Mouse (Mus musculus) adrenal gland, adult 8-10 months (tissue): ENCODE results near the gene Pigyl. TPM values are rescaled to one million over a fixed set of nuclear protein-coding genes. Genes with fewer than 3 reads are reported as not detected.

Experiments
- DNase-seq: peaks from one replicate; pipeline ENCODE4 v3.0.0; 2022
- total RNA-seq, 4 experiments: library from RNA; stranded (reverse); gene quantifications; 2 replicates each; pipeline ENCODE4 v1.2.4; 2022

Pigyl gene
- 10 to 100 TPM; 51.0 to 67.4 (median 59.4) TPM for total RNA-seq

DNA sequence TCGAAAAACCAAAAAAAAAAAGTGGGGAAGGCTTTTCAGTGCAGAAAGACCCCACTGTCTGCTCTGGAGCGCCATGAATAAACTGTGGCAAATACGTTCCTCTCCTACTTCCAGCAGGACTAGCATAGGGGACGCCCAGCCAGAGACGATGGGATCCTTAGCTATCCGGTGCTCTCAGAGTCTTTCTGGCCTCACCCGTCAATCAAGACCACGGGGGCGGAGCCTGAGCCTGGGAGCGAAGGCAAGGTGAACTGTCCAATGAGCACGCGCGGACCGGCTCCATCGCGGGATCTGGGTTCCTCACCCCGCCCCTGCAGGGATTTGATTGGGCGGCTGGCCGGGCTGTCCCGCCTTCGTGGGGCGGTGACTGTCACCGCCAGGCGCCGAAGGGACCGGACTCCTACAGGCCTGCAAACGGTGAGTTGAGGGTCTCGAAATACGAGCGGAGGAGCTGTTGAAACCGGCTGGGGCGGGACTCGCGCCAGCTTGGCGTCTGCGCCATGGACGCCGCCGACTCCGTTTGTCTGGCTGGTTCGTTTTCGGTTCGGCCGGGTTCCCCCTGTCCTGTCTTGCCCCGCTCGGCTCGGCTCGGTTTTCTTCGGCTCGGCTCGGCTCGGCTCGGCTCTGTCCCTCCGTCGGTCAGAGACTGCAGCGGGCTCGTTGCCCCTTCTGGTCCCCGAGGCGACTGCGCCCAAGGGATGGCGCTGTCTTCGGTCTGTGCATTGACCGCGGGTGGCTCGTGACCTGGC lies at the start of gene Pigyl:
TSS of gene Pigyl (plus strand) at position 350 of the 749 bp plus-strand sequence.
- DNase-seq, result peak; percentile 97

DNA sequence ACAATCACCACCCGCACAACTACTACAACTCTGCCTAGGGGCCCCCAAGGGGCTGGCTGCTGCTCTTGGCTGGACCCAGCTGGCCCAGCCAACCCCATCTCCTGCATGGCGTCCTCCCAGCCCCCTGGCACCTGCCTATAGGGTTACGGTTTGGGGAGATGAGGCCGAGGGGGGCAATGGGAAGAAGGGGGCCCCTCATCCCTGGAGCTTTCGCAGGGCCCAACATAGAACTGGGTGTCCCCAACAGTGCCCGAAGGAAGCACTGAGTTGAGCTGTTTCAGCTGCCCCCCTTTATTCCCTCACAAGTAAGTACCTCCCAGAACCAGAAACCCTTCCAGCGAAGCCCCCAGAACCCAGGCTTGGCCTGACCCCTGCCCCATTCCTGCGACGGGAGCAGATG lies 48.5 kb upstream of the Pigyl start:
- DNase-seq, result no peak

GRCm38 (mm10) chr9:22115635-22116034 lies 41.0 kb upstream of the Pigyl start:
- DNase-seq, result no peak

- DNase-seq, result no peak
Observed at GRCm38 (mm10) chr9:22116086-22116485, 40.6 kb upstream of the Pigyl start.

GRCm38 (mm10) chr9:22116740-22117426 lies 39.8 kb upstream of the Pigyl start, which contains the start of gene Elof1:
TSS of gene Elof1 (minus strand) at chr9:22117172.
- DNase-seq, result peak; percentile 94

DNA sequence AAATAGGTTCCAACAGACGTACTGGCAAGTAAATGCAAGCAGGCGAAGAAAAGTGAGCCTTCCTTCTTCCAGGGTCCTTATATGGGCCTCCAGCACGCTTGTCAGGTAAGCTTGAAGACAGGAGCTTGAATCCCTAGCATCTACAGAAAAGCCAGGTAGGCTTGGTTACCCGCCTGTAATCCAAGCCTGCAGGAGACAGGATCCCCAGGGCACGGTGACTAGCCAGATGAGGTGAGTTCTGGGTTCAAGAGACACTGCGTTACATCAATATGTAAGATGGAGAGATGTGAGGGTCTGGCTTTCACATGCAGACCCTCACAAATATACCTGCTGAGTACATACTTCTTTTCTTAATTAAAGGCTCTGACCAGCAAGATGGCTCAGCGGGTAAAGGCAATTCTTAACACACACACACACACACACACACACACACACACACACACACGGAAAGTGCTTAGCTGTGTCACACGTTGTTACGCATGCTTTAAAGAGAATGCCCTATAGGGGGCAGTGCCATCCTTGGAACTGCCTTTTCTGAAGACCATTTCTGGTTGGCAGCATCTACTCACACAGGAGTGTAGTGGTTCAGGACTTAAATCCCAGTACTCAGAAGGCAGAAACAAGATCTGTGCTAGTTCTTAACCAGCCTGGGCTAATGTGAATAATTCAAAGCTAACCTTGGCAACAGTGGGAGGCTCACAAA lies 38.7 kb upstream of the Pigyl start:
- DNase-seq, result no peak

GRCm38 (mm10) chr9:22119543-22119942 lies 37.1 kb upstream of the Pigyl start:
- no peak for DNase-seq

DNA sequence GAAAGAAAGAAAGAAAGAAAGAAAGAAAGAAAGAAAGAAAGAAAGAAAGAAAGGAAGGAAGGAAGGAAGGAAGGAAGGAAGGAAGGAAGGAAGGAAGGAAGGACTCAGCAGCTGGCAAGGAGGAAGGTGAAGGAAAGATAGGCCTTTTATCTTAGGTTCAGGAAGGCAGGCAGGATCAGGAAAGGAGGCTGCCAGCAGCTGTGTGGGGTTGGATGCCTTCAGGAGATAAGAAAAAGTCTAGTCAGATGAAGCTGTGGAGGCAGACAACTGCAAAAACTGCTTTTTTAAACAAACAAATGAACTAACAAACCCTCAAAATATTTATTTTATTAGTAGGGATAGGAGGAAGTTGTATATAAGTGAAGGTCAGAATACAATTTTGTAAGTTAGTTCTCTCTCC lies 35.1 kb upstream of the Pigyl start:
- DNase-seq, result no peak

DNA sequence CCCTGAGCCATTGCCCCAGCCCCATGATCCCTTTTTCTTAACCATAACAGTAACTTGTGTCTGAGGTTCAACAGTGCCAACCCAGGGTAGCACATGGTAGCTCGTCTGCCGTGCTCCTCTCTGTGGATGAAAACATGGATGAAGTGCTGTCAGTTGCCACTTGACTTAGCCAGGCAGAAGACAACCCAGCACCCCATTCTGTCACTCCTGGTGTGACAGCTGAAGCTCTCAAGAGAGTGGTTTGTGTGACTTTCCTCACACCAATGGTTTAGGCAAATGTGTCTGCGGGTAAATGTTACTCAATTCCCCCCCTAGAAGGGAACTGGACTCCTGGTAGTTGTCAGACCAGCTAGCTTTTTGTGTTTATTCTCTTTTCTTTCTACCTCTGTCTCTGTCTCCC lies 34.6 kb upstream of the Pigyl start:
- no peak for DNase-seq

GRCm38 (mm10) chr9:22123069-22123609 lies 33.5 kb upstream of the Pigyl start:
- DNase-seq, result no peak

DNA sequence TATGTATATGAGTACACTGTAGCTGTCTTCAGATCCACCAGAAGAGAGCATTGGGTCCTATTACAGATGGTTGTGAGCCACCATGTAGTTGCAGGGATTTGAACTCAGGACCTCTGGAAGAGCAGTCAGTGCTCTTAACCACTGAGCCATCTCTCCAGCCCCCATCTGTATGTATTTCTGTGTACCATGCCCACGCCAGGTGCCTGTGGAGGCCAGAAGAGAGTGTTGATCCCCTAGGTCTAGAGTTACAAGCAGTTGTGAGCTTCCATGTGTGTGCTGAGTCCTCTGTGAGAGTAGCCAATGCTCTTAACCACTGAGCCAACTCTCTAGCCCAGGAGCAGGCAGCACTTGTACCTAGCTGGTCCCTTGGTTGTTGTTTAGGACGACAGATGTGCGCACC lies 32.5 kb upstream of the Pigyl start:
- no peak for DNase-seq

DNA sequence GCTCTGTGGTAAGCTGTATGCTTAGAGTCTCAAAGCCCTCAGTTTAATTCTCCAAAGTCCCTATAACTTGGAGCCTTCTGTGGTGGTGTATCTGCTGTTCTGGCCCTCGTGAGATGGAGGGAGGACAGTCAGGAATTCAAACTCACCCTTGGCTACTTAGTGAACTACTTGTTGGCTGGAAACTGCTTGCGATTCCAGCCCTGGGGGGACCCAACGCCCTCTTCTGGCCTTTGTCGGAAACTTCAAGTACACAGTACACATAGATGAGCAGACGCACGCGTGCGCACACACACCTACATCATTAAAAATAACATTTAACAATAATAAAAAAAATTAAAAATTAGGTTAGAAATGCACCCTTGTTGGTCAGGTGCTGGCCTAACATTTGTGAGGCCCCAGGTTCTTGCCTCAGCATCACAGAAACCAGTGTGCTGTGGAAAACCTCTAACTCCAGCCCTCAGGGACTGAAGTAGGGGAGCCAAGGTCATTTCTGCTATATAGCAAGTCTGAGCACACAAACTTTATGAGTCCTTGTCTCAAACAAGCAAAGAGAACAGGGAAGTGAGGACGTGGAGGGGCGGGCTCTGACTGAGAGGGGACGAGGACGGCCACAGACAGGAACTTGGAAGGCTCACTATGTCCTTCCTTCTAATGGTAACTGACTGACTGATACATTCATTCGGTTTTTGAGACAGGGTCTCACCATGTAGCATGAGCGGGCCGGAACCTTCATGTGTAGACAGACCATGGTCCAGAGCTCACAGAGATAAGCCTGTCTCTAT lies 31.2 kb upstream of the Pigyl start:
- DNase-seq, result no peak

DNA sequence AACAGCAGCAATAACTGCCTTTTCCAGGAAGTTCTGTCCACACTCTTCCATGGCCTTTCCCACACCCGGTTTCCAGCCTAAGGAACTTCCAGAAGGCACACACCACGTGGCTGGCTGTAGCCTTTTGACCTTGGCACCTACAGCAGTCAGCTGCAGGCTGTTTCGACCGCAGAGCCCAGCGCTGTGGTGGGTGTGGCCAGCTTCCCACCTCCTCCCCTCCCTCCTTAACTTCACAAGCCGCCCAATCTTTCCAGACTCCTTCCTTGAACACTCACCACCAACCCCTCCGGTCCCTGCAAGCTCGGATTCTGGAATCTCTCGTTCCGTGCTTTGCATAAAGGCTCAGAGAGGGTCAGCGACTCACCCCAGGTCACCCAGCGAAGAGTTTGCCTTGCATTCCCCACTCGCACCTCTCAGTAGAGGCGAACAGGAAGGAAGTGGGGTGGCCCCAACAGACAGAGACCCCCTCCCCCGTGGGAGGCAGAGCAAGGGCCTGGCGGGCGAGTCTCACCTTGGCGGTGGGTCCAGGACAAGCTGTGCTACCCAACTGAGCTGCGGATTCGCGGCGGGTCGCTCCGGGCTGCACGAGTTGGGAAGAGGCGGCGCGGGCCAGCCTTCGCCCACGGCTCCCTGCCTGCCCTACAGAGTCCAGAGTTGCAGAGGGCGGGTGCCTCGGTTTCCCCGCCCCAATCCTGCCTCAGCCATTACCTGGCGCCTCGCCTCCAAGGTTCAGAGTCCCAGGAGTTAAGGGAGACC lies 25.2 kb upstream of the Pigyl start:
- DNase-seq, result peak; percentile 34

- no peak for DNase-seq
Observed at GRCm38 (mm10) chr9:22132220-22132619, 24.4 kb upstream of the Pigyl start.

DNA sequence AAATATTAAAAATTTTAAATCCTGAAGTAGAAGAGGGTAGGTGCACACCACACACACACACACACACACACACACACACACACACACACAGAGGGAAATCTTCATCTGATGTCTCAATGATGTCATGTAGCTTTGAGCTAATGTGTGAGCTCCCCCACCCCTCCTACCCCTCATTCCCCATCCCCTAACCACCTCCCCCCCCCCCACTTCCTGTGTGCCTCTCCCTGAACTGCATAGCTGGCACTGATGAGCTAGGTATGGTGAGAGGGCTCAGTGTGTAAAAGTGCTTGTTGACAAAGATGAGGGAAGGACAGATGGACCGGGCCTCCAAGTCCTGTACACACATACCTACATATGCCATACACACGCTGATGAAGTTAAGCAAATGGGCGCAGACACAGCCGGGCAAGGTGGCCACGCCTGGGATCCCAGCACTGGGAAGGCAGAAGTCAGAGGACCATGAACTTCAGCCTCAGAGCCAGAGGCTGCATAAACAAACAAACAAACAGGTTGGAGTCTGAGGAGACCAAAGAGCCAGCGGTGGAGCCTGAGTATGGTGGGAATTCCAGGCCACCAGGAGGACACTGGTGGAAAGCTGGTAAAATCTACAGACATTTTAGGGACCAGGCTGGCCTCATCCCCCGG lies 22.3 kb upstream of the Pigyl start:
- DNase-seq, result no peak

GRCm38 (mm10) chr9:22134988-22135643 lies 21.5 kb upstream of the Pigyl start:
- DNase-seq, result no peak

DNA sequence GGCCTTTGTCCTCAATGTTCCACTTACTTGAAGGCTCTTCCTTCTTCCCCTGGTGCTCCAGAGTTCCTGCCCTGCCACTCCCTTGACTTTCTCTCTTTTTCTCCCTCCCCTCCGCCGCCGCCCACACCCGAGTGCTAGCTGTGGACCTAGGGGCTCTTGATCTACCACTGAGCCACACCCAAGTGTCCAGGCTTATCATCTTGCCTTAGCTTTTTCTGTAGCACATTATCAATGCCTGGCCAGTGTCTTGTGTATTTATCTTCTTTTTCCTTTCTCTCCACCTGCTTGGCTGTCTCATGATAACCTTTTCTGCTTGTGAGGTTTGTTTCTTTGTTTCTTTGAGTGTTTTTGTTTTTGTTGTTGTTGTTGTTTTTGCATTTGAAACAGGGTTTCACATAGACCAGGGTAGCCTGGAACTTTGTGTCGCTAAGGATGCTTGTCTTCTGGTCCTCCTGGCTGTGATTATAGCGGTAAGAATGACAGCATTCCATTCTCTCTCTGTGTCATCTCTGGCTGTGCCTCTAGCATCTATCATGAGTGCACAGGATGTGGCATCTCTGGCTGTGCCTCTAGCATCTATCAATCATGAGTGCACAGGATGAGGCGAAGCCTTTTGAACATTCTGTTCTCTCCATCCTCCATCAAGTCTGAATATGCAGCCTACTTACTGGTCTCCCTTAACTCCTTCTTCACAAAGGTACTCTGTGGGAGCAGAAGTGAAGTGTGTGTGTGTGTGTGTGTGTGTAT lies 20.8 kb upstream of the Pigyl start, which contains the start of gene Acp5:
TSS of gene Acp5 (minus strand) at position 68 of the 747 bp plus-strand sequence.
- DNase-seq, result no peak

GRCm38 (mm10) chr9:22136765-22137547 lies 19.7 kb upstream of the Pigyl start:
- peak; percentile 56 for DNase-seq

DNA sequence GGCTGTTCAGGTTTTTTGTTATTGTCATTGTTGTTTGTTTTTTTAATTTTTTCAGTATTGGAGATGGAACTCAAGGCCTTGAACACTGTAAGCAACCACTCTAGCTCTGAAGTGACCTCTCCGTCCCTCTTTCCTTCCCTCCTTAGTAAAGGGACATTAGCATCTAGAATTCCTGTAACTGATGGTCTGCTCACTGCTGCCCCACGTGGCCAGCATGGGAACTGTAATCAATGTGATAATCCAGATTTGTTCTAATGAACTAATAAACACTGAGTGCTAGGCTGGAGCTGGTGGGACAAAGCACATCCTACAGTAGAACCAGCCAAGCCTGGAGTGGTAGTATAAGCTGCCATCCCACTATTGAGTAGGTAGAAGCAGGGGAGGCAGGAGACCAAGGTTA lies 18.2 kb upstream of the Pigyl start:
- no peak for DNase-seq
